Mouse (Mus musculus): ENCODE measurements around the gene Rnf157. TPM values are rescaled to one million over a fixed set of nuclear protein-coding genes. Genes with fewer than 3 reads are reported as not detected.
A peak's percentile ranks its signal among the peaks of the same experiment; 100 is the strongest.

Gene Rnf157
- total RNA-seq, 2 experiments from 2014 or later, result 5.8 to 6.1 TPM

DNA sequence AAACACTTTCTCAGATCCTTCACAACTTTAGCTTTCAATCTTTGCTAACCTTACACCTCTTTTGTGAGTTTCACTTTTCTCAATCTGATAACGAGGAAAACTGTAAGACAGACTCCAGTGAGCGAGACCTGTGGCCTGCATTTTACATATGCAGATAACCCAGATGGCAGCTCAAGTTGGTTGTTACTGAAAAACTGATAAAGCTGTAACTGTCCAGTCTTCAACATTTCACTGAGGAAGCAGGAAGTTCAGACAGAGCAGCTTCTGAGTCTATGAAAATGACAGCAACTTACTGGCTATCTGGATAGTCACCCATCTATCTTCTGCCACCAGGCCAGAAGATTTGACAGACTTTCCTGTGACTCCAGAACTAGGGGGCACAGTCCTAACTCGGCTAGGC is 103.2 kb downstream of the Rnf157 start:
- intact Hi-C loops (cut with DNase I), result no loop called here
- no peak for DNase-seq

GRCm38 (mm10) chr11:116307762-116308531 is 104.9 kb downstream of the Rnf157 start:
- no peak for DNase-seq

GRCm38 (mm10) chr11:116307019-116307725 is 105.7 kb downstream of the Rnf157 start, which contains the start of gene Exoc7:
Exoc7 (minus strand) TSS chr11:116307233.
- no peak for DNase-seq
- intact Hi-C loops (cut with DNase I), result loop anchor here (2.0 kb wide), 1 partner anchor 32 kb away; the partner anchor contains the start of gene Srp68

More at GRCm38 (mm10) chr11:116307762-116308531, 104.9 kb downstream of the Rnf157 start:
- intact Hi-C loops (cut with DNase I), result loop anchor here (2.0 kb wide), 1 partner anchor 33 kb away; the partner anchor contains the start of gene Srp68

DNA sequence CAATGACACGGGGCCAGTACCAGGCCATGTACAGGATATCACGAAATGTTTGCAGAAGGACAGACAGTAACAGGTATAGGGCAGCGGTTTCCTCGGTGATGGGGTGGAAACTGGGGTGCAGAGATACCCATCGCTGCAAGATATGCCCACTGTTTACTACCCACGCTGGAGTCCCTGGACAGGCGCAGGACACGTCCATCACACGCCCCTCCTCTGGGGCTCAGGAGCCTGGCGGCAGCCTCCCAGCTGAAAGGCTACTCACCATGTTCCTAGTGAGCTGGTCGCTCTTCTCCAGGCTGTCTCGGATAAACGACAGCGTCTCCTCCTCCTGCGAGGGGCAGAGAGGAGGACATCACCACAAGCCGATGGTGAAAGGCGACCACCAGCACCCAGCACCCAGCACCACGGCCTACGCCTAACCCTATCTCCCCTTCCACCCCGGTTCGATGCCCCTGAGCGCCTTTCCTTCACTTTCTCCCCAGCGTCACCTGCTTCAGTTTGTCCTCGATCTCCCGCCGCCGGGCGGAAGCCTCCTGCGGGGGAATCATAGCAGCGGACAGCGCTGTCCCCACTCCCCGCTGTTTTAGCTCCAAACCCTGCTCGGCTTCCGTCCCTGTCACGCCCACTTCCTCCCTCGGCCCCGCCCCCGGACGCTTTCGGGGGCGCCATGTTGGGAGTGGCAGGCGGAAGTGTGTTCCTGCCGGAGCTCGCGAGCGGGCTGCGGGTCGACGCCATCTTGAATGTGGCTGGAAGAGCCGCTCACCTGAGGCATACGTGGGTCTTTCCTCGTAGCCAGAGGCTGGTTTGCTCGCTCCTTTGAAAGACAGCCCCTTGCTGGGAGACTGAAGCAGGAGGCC is 106.5 kb downstream of the Rnf157 start:
- intact Hi-C loops (cut with DNase I), result loop anchor here (2.0 kb wide), 1 partner anchor 32 kb away; the partner anchor contains the start of gene Srp68
- DNase-seq, result peak; percentile 92

DNA sequence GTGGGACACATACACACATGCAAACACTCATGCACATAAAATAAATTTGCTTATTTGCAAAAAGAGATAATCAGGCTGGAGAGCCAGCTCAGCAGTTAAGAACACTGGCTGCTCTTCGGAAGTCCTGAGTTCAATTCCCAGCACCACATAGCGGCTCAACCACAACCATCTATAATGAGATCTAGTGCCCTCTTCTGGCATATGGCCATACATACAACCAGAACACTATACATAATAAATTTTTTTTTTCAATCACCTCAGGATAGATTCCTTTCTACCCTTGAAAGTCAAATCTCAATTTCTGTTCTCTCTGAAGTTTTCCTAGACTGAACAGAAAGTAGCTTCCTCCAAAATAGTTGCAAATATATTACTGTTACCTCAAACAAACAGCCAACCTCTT is 107.4 kb downstream of the Rnf157 start:
- intact Hi-C loops (cut with DNase I), result no loop called here
- no peak for DNase-seq

DNA sequence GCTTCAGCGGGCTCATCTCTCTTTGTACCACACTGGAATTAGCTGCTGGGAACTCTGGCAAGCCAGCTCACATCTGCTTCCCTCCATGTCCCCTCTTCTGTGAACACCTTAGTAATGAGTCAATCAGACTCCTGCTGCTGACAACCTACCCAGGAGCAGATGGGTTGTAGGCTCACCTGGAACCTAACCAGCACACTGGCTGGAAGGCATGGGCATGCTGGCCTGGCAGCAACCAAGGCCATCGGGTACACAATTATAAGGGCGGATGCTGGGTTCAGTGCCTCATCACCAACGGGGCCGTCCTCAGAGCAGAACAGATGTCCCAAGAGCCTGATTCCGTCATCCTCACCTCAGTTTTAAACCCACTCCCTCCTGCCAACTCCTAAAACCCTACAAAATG is 114.2 kb downstream of the Rnf157 start:
- intact Hi-C loops (cut with DNase I), result no loop called here
- no peak for DNase-seq

DNA sequence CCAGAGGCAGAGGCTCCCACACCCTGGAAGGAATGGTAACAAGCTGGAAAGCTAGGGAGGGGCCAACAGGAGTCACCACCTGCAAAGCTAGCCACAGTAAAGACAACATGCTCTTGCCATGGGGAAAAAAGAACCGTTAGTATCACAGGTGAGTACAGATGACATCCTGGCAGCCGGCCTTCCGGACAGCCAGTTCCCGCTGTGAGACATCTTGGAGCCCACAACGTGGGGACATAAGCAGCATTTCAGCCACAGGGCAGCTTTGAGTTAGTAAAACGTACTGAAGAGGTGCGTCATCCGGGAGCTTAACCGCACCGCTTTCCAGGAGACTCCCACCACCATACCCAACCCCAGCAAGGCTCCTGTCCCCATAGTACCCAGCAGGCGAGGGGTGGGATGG is 114.6 kb downstream of the Rnf157 start:
- intact Hi-C loops (cut with DNase I), result no loop called here
- DNase-seq, result no peak

DNA sequence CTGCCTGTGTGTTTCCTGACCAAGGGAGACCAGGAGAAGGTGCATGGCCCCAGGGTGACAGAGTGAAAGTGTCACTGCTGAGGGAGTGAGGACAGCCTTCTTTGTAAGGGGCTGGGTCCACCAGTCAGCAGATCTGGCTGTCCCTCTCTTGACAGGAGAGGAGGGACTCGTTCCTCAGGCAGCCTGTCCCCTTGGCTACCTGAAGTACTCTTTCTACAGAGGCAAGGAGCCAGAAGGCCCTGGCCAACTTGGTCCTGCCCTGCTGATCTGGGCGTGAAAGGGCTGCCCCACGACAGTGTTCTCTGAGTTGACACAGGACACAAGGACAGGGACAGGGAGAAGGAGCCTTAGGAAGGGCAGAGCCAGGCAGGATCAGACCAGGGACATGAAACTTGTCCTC is 115.8 kb downstream of the Rnf157 start:
- intact Hi-C loops (cut with DNase I), result no loop called here
- no peak for DNase-seq

GRCm38 (mm10) chr11:116296191-116296734 is 116.6 kb downstream of the Rnf157 start:
- intact Hi-C loops (cut with DNase I), result no loop called here
- no peak for DNase-seq

GRCm38 (mm10) chr11:116294319-116294718 is 118.5 kb downstream of the Rnf157 start:
- intact Hi-C loops (cut with DNase I), result loop anchor here (1.0 to 5.0 kb wide), 2 partner anchors 68 to 157 kb away; partner anchors contain the start of gene Mrpl38
- DNase-seq, result peak; percentile 48 to 50

- intact Hi-C loops (cut with DNase I), result loop anchor here (1.0 to 5.0 kb wide), 2 partner anchors 67 to 156 kb away; partner anchors contain the start of gene Mrpl38
- DNase-seq, result no peak
Measured at GRCm38 (mm10) chr11:116293538-116294137, 119.2 kb downstream of the Rnf157 start.

DNA sequence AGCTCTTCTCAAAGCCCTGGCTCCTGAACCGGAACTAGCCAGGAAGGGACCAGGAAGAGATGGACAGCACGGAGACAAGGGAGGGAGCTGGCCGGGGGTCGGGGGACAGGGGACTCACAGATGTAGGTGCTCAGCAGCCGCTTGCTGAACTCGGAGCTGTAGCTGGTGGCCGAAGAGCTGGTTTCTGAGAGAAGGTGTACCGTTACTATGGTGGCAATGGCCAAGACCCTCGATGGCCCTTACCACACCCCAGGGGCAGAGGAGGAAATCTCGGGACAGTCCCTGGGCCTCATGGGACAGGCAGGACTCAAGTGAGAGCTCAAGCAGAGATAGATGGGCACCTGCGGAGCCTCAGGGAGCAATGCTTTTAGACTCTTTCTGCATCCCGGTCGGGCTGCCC is 120.4 kb downstream of the Rnf157 start:
- no peak for DNase-seq
- intact Hi-C loops (cut with DNase I), result loop anchor here (5.0 kb wide), 1 partner anchor 155 kb away; the partner anchor contains the start of gene Mrpl38

DNA sequence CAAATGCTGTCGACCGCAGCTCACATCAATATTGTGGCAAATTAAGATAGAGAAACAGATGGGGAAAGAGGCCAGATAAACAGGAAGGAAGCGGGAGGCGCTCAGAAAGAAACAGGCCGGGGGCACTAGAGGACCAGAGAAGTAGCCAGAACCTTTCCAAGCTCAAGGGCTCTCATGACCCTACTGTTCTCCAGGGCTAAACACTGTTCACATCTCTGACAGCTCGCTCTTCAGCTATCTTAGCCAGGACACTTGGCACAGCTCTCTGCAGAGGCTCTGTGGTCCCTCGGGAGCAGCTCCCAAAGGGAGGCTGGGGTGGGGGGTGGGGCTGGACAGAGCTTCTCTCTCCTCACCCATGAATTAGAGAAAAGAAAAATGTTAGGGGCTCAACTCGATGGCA is 122.3 kb downstream of the Rnf157 start:
- no peak for DNase-seq
- intact Hi-C loops (cut with DNase I), result loop anchor here (5.0 kb wide), 1 partner anchor 153 kb away; the partner anchor contains the start of gene Mrpl38

DNA sequence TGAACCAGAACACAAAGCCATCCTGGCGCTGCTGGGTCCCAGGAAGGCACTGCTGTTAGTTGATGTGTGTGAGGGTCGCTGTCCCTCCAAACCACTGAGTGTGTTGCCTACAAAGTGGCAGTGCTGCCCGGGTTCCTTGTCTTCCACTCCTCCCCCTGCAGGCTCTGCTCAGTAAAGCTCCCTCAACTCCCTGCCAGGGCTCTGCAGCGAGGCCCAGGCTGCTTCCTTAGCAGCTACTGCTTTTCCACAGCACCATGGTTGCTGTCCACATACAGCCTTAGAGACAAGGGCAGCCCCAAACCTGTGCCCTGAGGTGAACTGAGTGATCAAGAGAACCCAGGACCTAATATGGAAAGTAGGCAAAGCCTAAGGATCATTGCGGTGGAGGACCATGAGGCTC is 125.5 kb downstream of the Rnf157 start:
- no peak for DNase-seq
- intact Hi-C loops (cut with DNase I), result no loop called here

Other genes with a start within 250 kb of the Rnf157 start
- 10 to 100 TPM; 13.2 to 16.2 TPM for gene Fbf1, start 244.9 kb downstream of the Rnf157 start, total RNA-seq (2021)
- 10 to 100 TPM; 10.5 to 20.1 TPM for gene Ten1, start 214.2 kb downstream of the Rnf157 start, total RNA-seq (2021)
- gene Acox1, start 214.0 kb downstream of the Rnf157 start, total RNA-seq (2021), result 100 to 1,000 TPM; 160 to 173 TPM
- 1 to 10 TPM in 1 of 2 experiments, under 1 TPM in 1; 0.62 to 1.0 TPM for gene Evpl, start 175.0 kb downstream of the Rnf157 start, total RNA-seq (2021)
- 10 to 100 TPM; 65.9 to 71.2 TPM for gene Srp68, start 138.8 kb downstream of the Rnf157 start, total RNA-seq (2021)
- not detected for gene Galr2, start 132.1 kb downstream of the Rnf157 start, total RNA-seq (2021)
- gene Exoc7, start 105.8 kb downstream of the Rnf157 start, total RNA-seq (2021), result 10 to 100 TPM; 56.4 to 60.9 TPM
- gene Foxj1, start 77.6 kb downstream of the Rnf157 start, total RNA-seq (2021), result not detected
- 10 to 100 TPM; 40.4 to 44.9 TPM for gene Ubald2, start 21.1 kb upstream of the Rnf157 start, total RNA-seq (2021)
- gene Qrich2, start 53.2 kb upstream of the Rnf157 start, total RNA-seq (2021), result under 1 TPM in 1 of 2 experiments, not detected in 1; 0.11 TPM
- 10 to 100 TPM; 30.9 to 34.6 TPM for gene Prpsap1, start 81.2 kb upstream of the Rnf157 start, total RNA-seq (2021)
- gene Sphk1, start 117.9 kb upstream of the Rnf157 start, total RNA-seq (2021), result 1 to 10 TPM; 1.0 to 1.2 TPM
- 10 to 100 TPM; 28.5 to 29.7 TPM for gene Ube2o, start 168.4 kb upstream of the Rnf157 start, total RNA-seq (2021)
- not detected for gene Aanat, start 173.4 kb upstream of the Rnf157 start, total RNA-seq (2021)
- 10 to 100 TPM; 10.3 to 15.3 TPM for gene Rhbdf2, start 214.0 kb upstream of the Rnf157 start, total RNA-seq (2021)
- 1 to 10 TPM in 1 of 2 experiments, under 1 TPM in 1; 0.97 to 1.8 TPM for gene Prcd, start 240.5 kb upstream of the Rnf157 start, total RNA-seq (2021)
- gene Cygb, start 241.3 kb upstream of the Rnf157 start, total RNA-seq (2021), result 10 to 100 TPM; 39.8 to 50.8 TPM

Measured in heart, postnatal 36 days (tissue).